13 mouse cellular contexts compared by ENCODE assay signal in the genomic region with DNA sequence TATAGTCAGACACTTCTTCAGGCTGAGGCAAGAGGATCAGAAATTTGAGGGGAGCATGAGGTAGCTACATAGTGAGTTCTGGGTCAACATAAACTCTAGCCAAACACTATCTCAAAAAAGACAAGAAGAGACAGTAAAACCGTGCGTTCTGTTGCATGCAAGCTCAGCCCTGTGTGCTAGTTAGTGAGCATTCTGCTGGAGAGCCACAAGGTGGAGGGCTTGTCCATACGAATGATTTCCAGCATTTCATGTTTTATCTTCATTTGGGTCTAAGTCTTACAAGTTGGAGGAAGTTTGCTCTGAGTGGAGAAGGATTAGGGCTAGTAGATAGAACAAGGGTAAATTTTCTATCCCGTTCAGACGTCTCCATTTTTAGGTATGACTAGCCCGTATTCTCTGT. TPM values are rescaled to one million over a fixed set of nuclear protein-coding genes. Genes with fewer than 3 reads are reported as not detected.
DNase-seq lines count a peak whose midpoint lies in the region; ATAC-seq and TF ChIP-seq lines count a peak whose summit lies in the region.
"Had no signal": no experiment of that assay in that cellular context is flagged by ENCODE, and none has a peak within 500 bp of the region (broad histone marks: within the 10 kb centered on the region; RNA-seq: fewer than 3 reads in every experiment).

No protein-coding gene starts in this region.

- no peaks in the 10 kb centered on the region for H3K27me3 ChIP-seq in forebrain, embryonic 14.5 days (replicated peaks; ENCODE audit: control insufficient read depth, insufficient read depth, low read length)
- no peaks in the 10 kb centered on the region for H3K27me3 ChIP-seq in forebrain, embryonic 10.5 days (ENCODE audit: poor library complexity, severe bottlenecking)
- H3K27me3 ChIP-seq: embryonic facial prominence, embryonic 15.5 days; liver, embryonic 15.5 days had no signal

- H3K4me2 ChIP-seq in forebrain, embryonic 14.5 days (ENCODE audit: low read length) = no peak overlapping the region
- H3K4me2 ChIP-seq: embryonic facial prominence, embryonic 15.5 days; liver, embryonic 15.5 days had no signal

- no peaks in the 10 kb centered on the region for H3K9me3 ChIP-seq in forebrain, embryonic 14.5 days (replicated peaks; ENCODE audit: control insufficient read depth, low read length)
- H3K9me3 ChIP-seq in forebrain, embryonic 10.5 days = no peaks in the 10 kb centered on the region
- H3K9me3 ChIP-seq: embryonic facial prominence, embryonic 15.5 days; liver, embryonic 15.5 days had no signal

- peak; percentile 41 for DNase-seq in forebrain, embryonic 14.5 days (ENCODE audit: low spot score)
- no peak for DNase-seq in forebrain, embryonic 10.5 days (ENCODE audit: extremely low spot score, low spot score)
- no peak for DNase-seq in layer of hippocampus, adult 2 months (ENCODE audit: low spot score in 2 of 2)
- no peak for DNase-seq in layer of hippocampus, postnatal 36 days
- DNase-seq in 416B (ENCODE audit: low read depth) = peak; percentile 56
- no peak for DNase-seq in MN1 (ENCODE audit: low spot score)
- DNase-seq in neural tube, embryonic 10.5 days (ENCODE audit: extremely low spot score, low spot score) = no peak
- DNase-seq: right cerebral cortex, adult 18-20 months had no signal

- no peak overlapping the region for H3K4me3 ChIP-seq in forebrain, embryonic 14.5 days (ENCODE audit: low read depth, low read length)
- no peak overlapping the region for H3K4me3 ChIP-seq in forebrain, embryonic 10.5 days
- H3K4me3 ChIP-seq in layer of hippocampus, adult 2 months = no peak overlapping the region
- no peak overlapping the region for H3K4me3 ChIP-seq in cortical plate, adult 2 months (ENCODE audit: insufficient read depth, low read length)
- H3K4me3 ChIP-seq: embryonic facial prominence, embryonic 15.5 days; liver, embryonic 15.5 days; myocyte had no signal

- TF ChIP-seq POLR2A in cortical plate, adult 2 months (IDR thresholded peaks at IDR 0.05; ENCODE audit: extremely low read depth, insufficient read depth, low read length) = no peak

- peaks cover 50% of the 10 kb centered on the region for H3K36me3 ChIP-seq in forebrain, embryonic 14.5 days (ENCODE audit: control insufficient read depth, insufficient read depth, low read length)
- H3K36me3 ChIP-seq in forebrain, embryonic 10.5 days (replicated peaks) = peaks cover 69% of the 10 kb centered on the region

- H3K27ac ChIP-seq in forebrain, embryonic 14.5 days (ENCODE audit: low read depth, low read length) = no peak overlapping the region
- no peak overlapping the region for H3K27ac ChIP-seq in forebrain, embryonic 10.5 days
- no peak overlapping the region for H3K27ac ChIP-seq in layer of hippocampus, adult 2 months
- H3K27ac ChIP-seq in cortical plate, adult 2 months (ENCODE audit: insufficient read depth, low read length) = no peak overlapping the region
- H3K27ac ChIP-seq: embryonic facial prominence, embryonic 15.5 days; liver, embryonic 15.5 days had no signal

- ATAC-seq in forebrain, embryonic 14.5 days = no peak

- H3K4me1 ChIP-seq in forebrain, embryonic 14.5 days (ENCODE audit: control insufficient read depth, insufficient read depth, low read length) = no peaks in the 10 kb centered on the region
- H3K4me1 ChIP-seq in forebrain, embryonic 10.5 days = no peaks in the 10 kb centered on the region
- no peaks in the 10 kb centered on the region for H3K4me1 ChIP-seq in cortical plate, adult 2 months (ENCODE audit: control insufficient read depth, insufficient read depth, low read length)
- H3K4me1 ChIP-seq: liver, embryonic 15.5 days had no signal

- no peak overlapping the region for H3K9ac ChIP-seq in forebrain, embryonic 14.5 days (ENCODE audit: low read length)
- H3K9ac ChIP-seq: embryonic facial prominence, embryonic 15.5 days; liver, embryonic 15.5 days had no signal

- WGBS in forebrain, embryonic 14.5 days = 93% methylated on average over 6 of the region's 6 CpGs
- 92% methylated on average over 6 of the region's 6 CpGs for WGBS in forebrain, embryonic 10.5 days

- TF ChIP-seq CTCF in layer of hippocampus, adult 2 months (conservative IDR thresholded peaks at IDR 0.05) = peak; percentile 80
- peak; percentile 61 for TF ChIP-seq CTCF in cortical plate, adult 2 months (IDR thresholded peaks at IDR 0.05; ENCODE audit: extremely low read depth, insufficient read depth, low read length)

RNA-seq across cellular contexts. Expression of a gene that starts 28.4 kb away (rescaled TPM):
- polyA plus RNA-seq in forebrain, embryonic 14.5 days (2014; fragmentation: Nextera tagmentation; extraction: Ambion mirVana) = 20.4 and 21.5 TPM in 2 replicates
- 21.9 and 22.0 TPM in 2 replicates for polyA plus RNA-seq in forebrain, embryonic 10.5 days (2016; fragmentation: Nextera tagmentation; extraction: Ambion mirVana)
- 10 to 100 TPM; 18.4 to 20.7 TPM for total RNA-seq in layer of hippocampus, adult 2 months (2021)
- total RNA-seq in layer of hippocampus, postnatal 36 days (2021) = 10 to 100 TPM; 17.4 to 19.3 TPM
- 7.9 and 8.9 TPM in 2 replicates for polyA plus RNA-seq in cortical plate, adult 2 months (2012; rRNA removed)

RNA-seq across cellular contexts. Expression of a gene that starts 28.5 kb away (rescaled TPM):
- 17.1 and 22.4 TPM in 2 replicates for polyA plus RNA-seq in forebrain, embryonic 14.5 days (2014; fragmentation: Nextera tagmentation; extraction: Ambion mirVana)
- 5.8 and 7.4 TPM in 2 replicates for polyA plus RNA-seq in forebrain, embryonic 10.5 days (2016; fragmentation: Nextera tagmentation; extraction: Ambion mirVana)
- 1 to 10 TPM; 8.0 to 9.3 TPM for total RNA-seq in layer of hippocampus, adult 2 months (2021)
- 1 to 10 TPM; 7.3 to 8.5 TPM for total RNA-seq in layer of hippocampus, postnatal 36 days (2021)
- polyA plus RNA-seq in cortical plate, adult 2 months (2012; rRNA removed) = 11.8 and 14.3 TPM in 2 replicates
- total RNA-seq: granulocyte monocyte progenitor cell, adult 5-6 weeks had no signal

Comparison
In these comparisons a context has a peak if more than half of its experiments do, and no peak if none do; other contexts are left out.
1. DNase-seq: peak in forebrain, embryonic 14.5 days (single experiment) and 416B (single experiment); none in forebrain, embryonic 10.5 days (single experiment), layer of hippocampus, adult 2 months (0 of 2), layer of hippocampus, postnatal 36 days (0 of 2), MN1 (single experiment) and neural tube, embryonic 10.5 days (single experiment).